29 mouse cellular contexts compared by ENCODE assay signal in genomic region chr9:80683030-80683692, GRCm38 (mm10).
DNase-seq lines count a peak whose midpoint lies in the region; ATAC-seq lines count a peak whose summit lies in the region.
"Had no signal": no experiment of that assay in that cellular context is flagged by ENCODE, and none has a peak within 500 bp of the region (broad histone marks: within the 10 kb centered on the region; RNA-seq: fewer than 3 reads in every experiment).

No protein-coding gene starts in this region.

- WGBS in kidney, embryonic 14.5 days, result 66% methylated on average over 5 of the region's 5 CpGs
- 53% methylated on average over 5 of the region's 5 CpGs for WGBS in intestine, embryonic 14.5 days
- 48% methylated on average over 5 of the region's 5 CpGs for WGBS in stomach, embryonic 15.5 days

- ATAC-seq in kidney, embryonic 14.5 days (ENCODE audit: low FRiP score, low TSS enrichment), result no peak
- ATAC-seq in intestine, embryonic 14.5 days (replicated peaks; ENCODE audit: low FRiP score, low TSS enrichment, low read depth), result peak; percentile 85
- ATAC-seq in stomach, embryonic 15.5 days (ENCODE audit: insufficient read depth, low FRiP score, low read depth), result peak; percentile 76; the same call in 1 of the 2 replicates
- ATAC-seq: CD4-positive, CD25-positive, alpha-beta regulatory T cell, adult 4 months; forebrain, embryonic 14.5 days; hindbrain, postnatal 0 days; liver, embryonic 12.5 days; liver, postnatal 0 days had no signal

- DNase-seq in kidney, adult 9 months, result peak; percentile 33
- DNase-seq in brain, adult 2 months (ENCODE audit: low read depth, low spot score), result peak; percentile 4
- DNase-seq in intestine, embryonic 14.5 days (ENCODE audit: low spot score), result peak; percentile 53
- no peak for DNase-seq in left cerebral cortex, postnatal 36 days (ENCODE audit: low spot score in 2 of 2)
- no peak for DNase-seq in left cerebral cortex, postnatal 14 days (ENCODE audit: low spot score in 2 of 2)
- DNase-seq: adrenal gland, postnatal 14 days; cerebellum, adult 2 months; cerebellum, postnatal 14 days; gastrocnemius, postnatal 25 days; heart, adult 11 months; liver, postnatal 0 days; lung, postnatal 36 days; thymus, adult 18-20 months; thymus, postnatal 25 days had no signal

- H3K9ac ChIP-seq in kidney, embryonic 14.5 days (ENCODE audit: low read depth, low read length), result no peak overlapping the region
- H3K9ac ChIP-seq in intestine, embryonic 14.5 days (ENCODE audit: low read length), result no peak overlapping the region
- no peak overlapping the region for H3K9ac ChIP-seq in stomach, embryonic 15.5 days
- H3K9ac ChIP-seq: heart, embryonic 15.5 days; hindbrain, embryonic 12.5 days; limb, embryonic 12.5 days; liver, embryonic 12.5 days; liver, postnatal 0 days; midbrain, embryonic 12.5 days; neural tube, embryonic 12.5 days had no signal

- H3K36me3 ChIP-seq in kidney, embryonic 14.5 days (ENCODE audit: control insufficient read depth, insufficient read depth, low read length), result no peaks in the 10 kb centered on the region
- H3K36me3 ChIP-seq in intestine, embryonic 14.5 days (ENCODE audit: control insufficient read depth, insufficient read depth, low read length), result no peaks in the 10 kb centered on the region
- no peaks in the 10 kb centered on the region for H3K36me3 ChIP-seq in stomach, embryonic 15.5 days
- H3K36me3 ChIP-seq: heart, embryonic 10.5 days; heart, embryonic 15.5 days; hindbrain, embryonic 12.5 days; limb, embryonic 12.5 days; liver, embryonic 12.5 days; midbrain, embryonic 12.5 days; neural tube, embryonic 12.5 days had no signal

- H3K4me1 ChIP-seq in kidney, embryonic 14.5 days (ENCODE audit: control insufficient read depth, insufficient read depth, low read length), result no peaks in the 10 kb centered on the region
- H3K4me1 ChIP-seq in intestine, embryonic 14.5 days (replicated peaks; ENCODE audit: control insufficient read depth, insufficient read depth, low read length), result no peaks in the 10 kb centered on the region
- no peaks in the 10 kb centered on the region for H3K4me1 ChIP-seq in stomach, embryonic 15.5 days
- H3K4me1 ChIP-seq: heart, embryonic 10.5 days; hindbrain, embryonic 12.5 days; limb, embryonic 12.5 days; liver, embryonic 12.5 days; megakaryocyte, embryonic 14.5 days; midbrain, embryonic 12.5 days; neural tube, embryonic 12.5 days had no signal

- no peak overlapping the region for H3K4me2 ChIP-seq in kidney, embryonic 14.5 days (replicated peaks; ENCODE audit: low read depth, low read length)
- H3K4me2 ChIP-seq in intestine, embryonic 14.5 days (ENCODE audit: low read length), result no peak overlapping the region
- no peak overlapping the region for H3K4me2 ChIP-seq in stomach, embryonic 15.5 days
- H3K4me2 ChIP-seq: heart, embryonic 15.5 days; hindbrain, embryonic 12.5 days; limb, embryonic 12.5 days; liver, embryonic 12.5 days; midbrain, embryonic 12.5 days; neural tube, embryonic 12.5 days had no signal

- H3K27me3 ChIP-seq in kidney, embryonic 14.5 days (ENCODE audit: control insufficient read depth, insufficient read depth, low read length), result no peaks in the 10 kb centered on the region
- H3K27me3 ChIP-seq in intestine, embryonic 14.5 days (replicated peaks; ENCODE audit: control insufficient read depth, insufficient read depth, low read length), result no peaks in the 10 kb centered on the region
- H3K27me3 ChIP-seq in stomach, embryonic 15.5 days (replicated peaks), result no peaks in the 10 kb centered on the region
- H3K27me3 ChIP-seq: heart, embryonic 15.5 days; hindbrain, embryonic 12.5 days; limb, embryonic 12.5 days; liver, embryonic 12.5 days; megakaryocyte, embryonic 14.5 days; midbrain, embryonic 12.5 days; neural tube, embryonic 12.5 days had no signal

- H3K4me3 ChIP-seq in kidney, embryonic 14.5 days (ENCODE audit: low read length), result no peak overlapping the region
- H3K4me3 ChIP-seq in intestine, embryonic 14.5 days (ENCODE audit: low read depth, low read length), result no peak overlapping the region
- H3K4me3 ChIP-seq in stomach, embryonic 15.5 days (replicated peaks), result no peak overlapping the region
- H3K4me3 ChIP-seq: heart, embryonic 10.5 days; heart, embryonic 15.5 days; hindbrain, embryonic 12.5 days; limb, embryonic 12.5 days; liver, embryonic 12.5 days; megakaryocyte, embryonic 14.5 days; midbrain, embryonic 12.5 days; myocyte; neural tube, embryonic 12.5 days had no signal

- intact Hi-C loops in left cerebral cortex, postnatal 36 days (cut with DNase I), result no loop called here
- intact Hi-C loops in left cerebral cortex, postnatal 14 days (cut with DNase I), result no loop called here

- H3K27ac ChIP-seq in kidney, embryonic 14.5 days (ENCODE audit: low read depth, low read length), result no peak overlapping the region
- no peak overlapping the region for H3K27ac ChIP-seq in intestine, embryonic 14.5 days (ENCODE audit: low read depth)
- H3K27ac ChIP-seq in stomach, embryonic 15.5 days, result no peak overlapping the region
- H3K27ac ChIP-seq: heart, embryonic 10.5 days; heart, embryonic 15.5 days; hindbrain, embryonic 12.5 days; hindbrain, postnatal 0 days; kidney, postnatal 0 days; limb, embryonic 12.5 days; liver, embryonic 12.5 days; midbrain, embryonic 12.5 days; neural tube, embryonic 12.5 days had no signal

- H3K9me3 ChIP-seq in kidney, embryonic 14.5 days (ENCODE audit: control insufficient read depth, low read length), result no peaks in the 10 kb centered on the region
- no peaks in the 10 kb centered on the region for H3K9me3 ChIP-seq in intestine, embryonic 14.5 days (ENCODE audit: control insufficient read depth, low read length)
- no peaks in the 10 kb centered on the region for H3K9me3 ChIP-seq in stomach, embryonic 15.5 days
- H3K9me3 ChIP-seq: heart, embryonic 10.5 days; heart, embryonic 15.5 days; hindbrain, embryonic 12.5 days; limb, embryonic 12.5 days; liver, embryonic 12.5 days; megakaryocyte, embryonic 14.5 days; midbrain, embryonic 12.5 days; neural tube, embryonic 12.5 days had no signal

Comparison
In these comparisons a context has a peak if more than half of its experiments do, and no peak if none do; other contexts are left out.
1. DNase-seq: peak in kidney, adult 9 months (single experiment), brain, adult 2 months (single experiment) and intestine, embryonic 14.5 days (single experiment); none in left cerebral cortex, postnatal 36 days (0 of 2) and left cerebral cortex, postnatal 14 days (0 of 2).